Mouse (Mus musculus) granulocyte monocyte progenitor cell, adult 5-6 weeks (primary cell): ENCODE measurements around the gene Gcm1. TPM values are rescaled to one million over a fixed set of nuclear protein-coding genes. Genes with fewer than 3 reads are reported as not detected.

Experiments
- total RNA-seq, 2 experiments: library from RNA; stranded (forward) in 1 of 2; stranded (reverse) in 1 of 2; fragments of 200-712, 200-1000 nt in 1 of 2; fragments of >200 nt in 1 of 2; fragmentation: Nextera tagmentation in 1 of 2; gene quantifications; 2 replicates each; pipeline ENCODE4 v1.2.3; 2014 to 2017

Gcm1 gene
- total RNA-seq, 2 experiments from 2014 or later, result not detected

Other genes with a start within 250 kb of the Gcm1 start
- gene Elovl5, start 134.6 kb upstream of the Gcm1 start, total RNA-seq (2014; fragmentation: Nextera tagmentation), result 79.8 and 80.9 TPM in 2 replicates
- gene Elovl5, start 134.6 kb upstream of the Gcm1 start, total RNA-seq (2017), result 123 and 128 TPM in 2 replicates
- 50.6 and 67.0 TPM in 2 replicates for gene Fbxo9, start 57.1 kb downstream of the Gcm1 start, total RNA-seq (2014; fragmentation: Nextera tagmentation)
- 42.1 and 54.5 TPM in 2 replicates for gene Fbxo9, start 57.1 kb downstream of the Gcm1 start, total RNA-seq (2017)
- 11.8 and 15.4 TPM in 2 replicates for gene Ick, start 57.3 kb downstream of the Gcm1 start, total RNA-seq (2014; fragmentation: Nextera tagmentation)
- gene Ick, start 57.3 kb downstream of the Gcm1 start, total RNA-seq (2017), result 8.4 and 13.1 TPM in 2 replicates
- gene Gsta4, start 130.8 kb downstream of the Gcm1 start, total RNA-seq (2014; fragmentation: Nextera tagmentation), result 1.9 and 3.4 TPM in 2 replicates
- 2.0 and 2.8 TPM in 2 replicates for gene Gsta4, start 130.8 kb downstream of the Gcm1 start, total RNA-seq (2017)
- not detected in 2 replicates for gene Gsta1, start 178.7 kb downstream of the Gcm1 start, total RNA-seq (2014; fragmentation: Nextera tagmentation)
- not detected in 2 replicates for gene Gsta1, start 178.7 kb downstream of the Gcm1 start, total RNA-seq (2017)
- not detected in 2 replicates for gene Gm3776, start 205.2 kb downstream of the Gcm1 start, total RNA-seq (2014; fragmentation: Nextera tagmentation)
- not detected in 2 replicates for gene Gm3776, start 205.2 kb downstream of the Gcm1 start, total RNA-seq (2017)
- gene Gm10639, start 238.0 kb downstream of the Gcm1 start, total RNA-seq (2014; fragmentation: Nextera tagmentation), result not detected in 2 replicates
- not detected in 2 replicates for gene Gm10639, start 238.0 kb downstream of the Gcm1 start, total RNA-seq (2017)